Mouse (Mus musculus): ENCODE data around the gene Itprid1. TPM values are rescaled to one million over a fixed set of nuclear protein-coding genes. Genes with fewer than 3 reads are reported as not detected.

The Itprid1 gene
- total and polyA plus RNA-seq, 2 experiments from 2014 or later = 0.36 to 0.81 TPM

GRCm38 (mm10) chr6:55814184-55814926, 22.3 kb upstream of the Itprid1 start:
- H3K4me1 ChIP-seq (ENCODE audit: insufficient read depth) = no peaks in the 10 kb centered on the region
- H3K27ac ChIP-seq (ENCODE audit: low read depth, low read length) = peak overlapping the region; percentile 35; the same call in 1 of the 2 replicates

GRCm38 (mm10) chr6:55816911-55817310, 19.8 kb upstream of the Itprid1 start:
- Histone ChIP-seq H3K9me3 (ENCODE audit: low read length) (no peaks in the 10 kb centered on the region), H3K9ac (no peak overlapping the region), H3K27ac (ENCODE audit: low read depth, low read length) (no peak overlapping the region), H3K27me3 (ENCODE audit: insufficient read depth, low read length) (no peaks in the 10 kb centered on the region), H3K4me1 (ENCODE audit: insufficient read depth) (no peaks in the 10 kb centered on the region), H3K36me3 (ENCODE audit: insufficient read depth) (no peaks in the 10 kb centered on the region), H3K4me2 (ENCODE audit: low read depth) (no peak overlapping the region), H3K4me3 (ENCODE audit: low read depth, low read length) (no peak overlapping the region)
- ATAC-seq (no peak), DNase-seq (no peak)
- no peak for TF ChIP-seq CTCF (IDR thresholded peaks at IDR 0.05; ENCODE audit: low read depth)
- 82% methylated on average over 5 of the region's 5 CpGs for WGBS

More at GRCm38 (mm10) chr6:55814184-55814926, 22.3 kb upstream of the Itprid1 start:
- H3K27me3 ChIP-seq (ENCODE audit: insufficient read depth, low read length) = no peaks in the 10 kb centered on the region
- ATAC-seq (no peak), DNase-seq (no peak)
- no peaks in the 10 kb centered on the region for H3K36me3 ChIP-seq (ENCODE audit: insufficient read depth)
- no peak for TF ChIP-seq CTCF (IDR thresholded peaks at IDR 0.05; ENCODE audit: low read depth)
- H3K4me2 ChIP-seq (ENCODE audit: low read depth) = no peak overlapping the region
- WGBS = 64% methylated on average over 12 of the region's 12 CpGs
- no peaks in the 10 kb centered on the region for H3K9me3 ChIP-seq (ENCODE audit: low read length)
- H3K9ac ChIP-seq = no peak overlapping the region
- no peak overlapping the region for H3K4me3 ChIP-seq (ENCODE audit: low read depth, low read length)

DNA sequence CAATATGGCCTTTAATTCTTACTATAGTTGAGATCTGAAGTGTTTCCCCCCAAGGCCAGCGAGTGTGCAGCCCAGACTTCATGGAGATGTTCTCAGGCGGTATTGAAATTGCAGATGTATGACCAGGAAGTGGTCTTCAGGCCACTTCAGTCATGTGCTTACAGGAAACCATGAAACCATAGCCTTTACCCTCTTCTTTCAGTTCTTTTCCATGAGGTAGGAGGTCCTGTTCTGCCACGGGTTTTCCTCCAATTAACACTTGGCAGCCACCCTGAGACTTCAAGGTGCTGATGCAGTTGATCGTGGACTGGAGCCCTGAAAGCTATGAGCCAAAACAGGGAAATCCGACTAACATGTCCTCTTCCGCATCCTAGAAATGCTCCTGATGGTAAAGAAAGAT, 7.0 kb upstream of the Itprid1 start:
- ATAC-seq = no peak
- Histone ChIP-seq H3K9ac (no peak overlapping the region), H3K4me3 (ENCODE audit: low read depth, low read length) (no peak overlapping the region), H3K4me2 (ENCODE audit: low read depth) (no peak overlapping the region), H3K27me3 (ENCODE audit: insufficient read depth, low read length) (no peaks in the 10 kb centered on the region), H3K36me3 (ENCODE audit: insufficient read depth) (no peaks in the 10 kb centered on the region), H3K27ac (ENCODE audit: low read depth, low read length) (no peak overlapping the region), H3K9me3 (ENCODE audit: low read length) (no peaks in the 10 kb centered on the region), H3K4me1 (ENCODE audit: insufficient read depth) (no peaks in the 10 kb centered on the region)
- DNase-seq = no peak
- 79% methylated on average over 6 of the region's 6 CpGs for WGBS
- TF ChIP-seq CTCF (IDR thresholded peaks at IDR 0.05; ENCODE audit: low read depth) = no peak

- no peak for ATAC-seq
- Histone ChIP-seq H3K4me2 (ENCODE audit: low read depth) (no peak overlapping the region), H3K27ac (ENCODE audit: low read depth, low read length) (no peak overlapping the region), H3K4me3 (ENCODE audit: low read depth, low read length) (no peak overlapping the region), H3K4me1 (ENCODE audit: insufficient read depth) (no peaks in the 10 kb centered on the region), H3K9me3 (ENCODE audit: low read length) (no peaks in the 10 kb centered on the region), H3K36me3 (ENCODE audit: insufficient read depth) (no peaks in the 10 kb centered on the region), H3K27me3 (ENCODE audit: insufficient read depth, low read length) (no peaks in the 10 kb centered on the region), H3K9ac (no peak overlapping the region)
- TF ChIP-seq CTCF (IDR thresholded peaks at IDR 0.05; ENCODE audit: low read depth) = no peak
- DNase-seq = no peak
Observed at GRCm38 (mm10) chr6:55852589-55852988, 15.9 kb downstream of the Itprid1 start.

- ATAC-seq (no peak), DNase-seq (no peak)
- H3K27ac ChIP-seq (ENCODE audit: low read depth, low read length) = no peak overlapping the region
- no peak overlapping the region for H3K9ac ChIP-seq
- WGBS = 80% methylated on average over 4 of the region's 4 CpGs
- no peak overlapping the region for H3K4me3 ChIP-seq (ENCODE audit: low read depth, low read length)
- TF ChIP-seq CTCF (IDR thresholded peaks at IDR 0.05; ENCODE audit: low read depth) = no peak
- H3K4me1 ChIP-seq (ENCODE audit: insufficient read depth) = no peaks in the 10 kb centered on the region
- no peak overlapping the region for H3K4me2 ChIP-seq (ENCODE audit: low read depth)
- no peaks in the 10 kb centered on the region for H3K36me3 ChIP-seq (ENCODE audit: insufficient read depth)
- H3K9me3 ChIP-seq (ENCODE audit: low read length) = no peaks in the 10 kb centered on the region
- H3K27me3 ChIP-seq (ENCODE audit: insufficient read depth, low read length) = no peaks in the 10 kb centered on the region
Observed at GRCm38 (mm10) chr6:55856085-55856484, 19.4 kb downstream of the Itprid1 start.

GRCm38 (mm10) chr6:55865206-55865605, 28.5 kb downstream of the Itprid1 start:
- no peak overlapping the region for H3K4me3 ChIP-seq (ENCODE audit: low read depth, low read length)
- H3K27me3 ChIP-seq (ENCODE audit: insufficient read depth, low read length) = no peaks in the 10 kb centered on the region
- no peaks in the 10 kb centered on the region for H3K36me3 ChIP-seq (ENCODE audit: insufficient read depth)
- 78% methylated on average over 2 of the region's 2 CpGs for WGBS
- H3K4me1 ChIP-seq (ENCODE audit: insufficient read depth) = no peaks in the 10 kb centered on the region
- no peak overlapping the region for H3K9ac ChIP-seq
- ATAC-seq (no peak), DNase-seq (no peak)
- H3K4me2 ChIP-seq (ENCODE audit: low read depth) = no peak overlapping the region
- H3K27ac ChIP-seq (ENCODE audit: low read depth, low read length) = no peak overlapping the region
- TF ChIP-seq CTCF (IDR thresholded peaks at IDR 0.05; ENCODE audit: low read depth) = no peak
- H3K9me3 ChIP-seq (ENCODE audit: low read length) = no peaks in the 10 kb centered on the region

- no peaks in the 10 kb centered on the region for H3K9me3 ChIP-seq (ENCODE audit: low read length)
- DNase-seq = peak; percentile 58
- no peaks in the 10 kb centered on the region for H3K27me3 ChIP-seq (ENCODE audit: insufficient read depth, low read length)
- 32% methylated on average over 5 of the region's 5 CpGs for WGBS
- TF ChIP-seq CTCF (IDR thresholded peaks at IDR 0.05; ENCODE audit: low read depth) = no peak
- H3K4me2 ChIP-seq (ENCODE audit: low read depth) = no peak overlapping the region
- no peak overlapping the region for H3K9ac ChIP-seq
- no peaks in the 10 kb centered on the region for H3K36me3 ChIP-seq (ENCODE audit: insufficient read depth)
- H3K27ac ChIP-seq (ENCODE audit: low read depth, low read length) = peak overlapping the region; percentile 36
- H3K4me1 ChIP-seq (ENCODE audit: insufficient read depth) = no peaks in the 10 kb centered on the region; the same call in 1 of the 2 replicates
- ATAC-seq = peak; percentile 87
- H3K4me3 ChIP-seq (ENCODE audit: low read depth, low read length) = no peak overlapping the region
Observed at GRCm38 (mm10) chr6:55879356-55879960, 42.8 kb downstream of the Itprid1 start.

All from forebrain, postnatal 0 days (tissue).